Mouse (Mus musculus): ENCODE data around the gene Lpin2.

DNA sequence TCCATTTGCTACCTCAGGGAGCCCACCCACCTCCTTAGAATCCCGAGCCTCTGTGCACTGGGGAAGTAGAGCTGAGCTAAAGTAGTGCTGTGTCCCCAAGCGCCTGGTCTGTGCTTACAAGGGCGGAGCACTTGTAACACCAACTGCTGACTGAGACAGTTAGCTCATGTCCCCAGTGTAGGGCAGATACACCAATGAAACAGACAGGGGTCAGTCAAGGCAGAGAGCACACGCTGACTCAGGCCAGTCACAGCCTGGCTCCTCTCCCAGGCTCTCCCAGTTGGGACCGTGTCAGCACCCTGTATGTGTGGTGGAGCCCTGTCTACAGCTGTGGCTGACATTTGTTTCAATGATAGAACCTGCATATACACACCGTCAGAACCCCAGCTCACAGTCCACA lies 103.6 kb downstream of the Lpin2 start:
- TF ChIP-seq CTCF (IDR thresholded peaks at IDR 0.05 in 2 of 3, conservative IDR thresholded peaks at IDR 0.05 in 1 of 3; ENCODE audit: control insufficient read depth in 1 of 3, insufficient read depth in 1 of 3, low read depth in 2 of 3, low read length in 3 of 3, poor library complexity in 1 of 3, severe bottlenecking in 1 of 3): no peak
- no peak for TF ChIP-seq NRF1 (IDR thresholded peaks at IDR 0.05; ENCODE audit: insufficient read depth, low read depth, low read length, poor library complexity, severe bottlenecking)
